Mouse (Mus musculus) frontal cortex, adult (tissue): ENCODE results near the gene Parp6.

Source experiments
- ATAC-seq: cut with Nextera tagmentation; 2 replicates; pipeline ENCODE4 v1.9.2; 2017; ENCODE audit warnings: mild to moderate bottlenecking, moderate library complexity, mixed read lengths; ENCODE audit not compliant: low TSS enrichment

Parp6 gene

GRCm38 (mm10) chr9:59616622-59617306 lies at the start of gene Parp6:
Parp6 (plus strand) TSS chr9:59617284.
- ATAC-seq: peak; percentile 97

GRCm38 (mm10) chr9:59571852-59572251 lies 45.2 kb upstream of the Parp6 start:
- no peak for ATAC-seq

- ATAC-seq: no peak
These were observed 39.7 kb upstream of the Parp6 start for GRCm38 (mm10) chr9:59577401-59577800.

- peak; percentile 97 for ATAC-seq
These were observed 39.1 kb upstream of the Parp6 start, which contains the start of gene Celf6 for GRCm38 (mm10) chr9:59577844-59578504. Celf6 (plus strand) TSS chr9:59577917.

GRCm38 (mm10) chr9:59578505-59578867 lies 38.6 kb upstream of the Parp6 start:
- ATAC-seq: no peak

- ATAC-seq: peak; percentile 72
These were observed 32.2 kb upstream of the Parp6 start for GRCm38 (mm10) chr9:59584871-59585308.

- no peak for ATAC-seq
These were observed 28.8 kb upstream of the Parp6 start for GRCm38 (mm10) chr9:59588252-59588651.

- ATAC-seq: peak; percentile 72
These were observed 28.1 kb upstream of the Parp6 start for GRCm38 (mm10) chr9:59588710-59589671.

GRCm38 (mm10) chr9:59589703-59590439 lies 27.2 kb upstream of the Parp6 start:
- ATAC-seq: peak; percentile 76

GRCm38 (mm10) chr9:59601661-59602060 lies 15.4 kb upstream of the Parp6 start:
- ATAC-seq: no peak

GRCm38 (mm10) chr9:59605967-59606366 lies 11.1 kb upstream of the Parp6 start:
- ATAC-seq: no peak

GRCm38 (mm10) chr9:59610950-59611349 lies 6.1 kb upstream of the Parp6 start:
- no peak for ATAC-seq

GRCm38 (mm10) chr9:59615797-59616196 lies 1.3 kb upstream of the Parp6 start:
- ATAC-seq: no peak

GRCm38 (mm10) chr9:59617307-59617973 lies 356 bp downstream of the Parp6 start:
- ATAC-seq: no peak; the same call in 1 of the 2 replicates

- no peak for ATAC-seq
These were observed 21.3 kb downstream of the Parp6 start for GRCm38 (mm10) chr9:59638372-59638771.

- ATAC-seq: no peak
These were observed 22.9 kb downstream of the Parp6 start for GRCm38 (mm10) chr9:59639936-59640335.

- ATAC-seq: no peak
These were observed 24.2 kb downstream of the Parp6 start for GRCm38 (mm10) chr9:59641320-59641719.

GRCm38 (mm10) chr9:59649911-59650310 lies 32.8 kb downstream of the Parp6 start:
- ATAC-seq: no peak

- peak; percentile 41; the same call in 1 of the 2 replicates for ATAC-seq
These were observed 36.3 kb downstream of the Parp6 start for GRCm38 (mm10) chr9:59653371-59653770.

GRCm38 (mm10) chr9:59654450-59654983 lies 37.4 kb downstream of the Parp6 start:
- no peak for ATAC-seq
